Mouse (Mus musculus) layer of hippocampus, postnatal 10 days (tissue): ENCODE results near the gene Dpy19l3. TPM values are rescaled to one million over a fixed set of nuclear protein-coding genes. Genes with fewer than 3 reads are reported as not detected.
A peak's percentile ranks its signal among the peaks of the same experiment; 100 is the strongest.

ENCODE experiments used
- DNase-seq, 2 experiments: peaks; one replicate each; pipeline ENCODE4 v3.0.0; 2021; ENCODE audit warnings: low spot score in 2 of 2
- total RNA-seq, 2 experiments: library from RNA; stranded (reverse); gene quantifications; 2 replicates each; pipeline ENCODE4 v1.2.3; 2021

Dpy19l3 gene
- total RNA-seq, 2 experiments from 2014 or later, result 83.6 to 84.5 TPM

GRCm38 (mm10) chr7:35692641-35693040 lies 61.6 kb downstream of the Dpy19l3 start:
- DNase-seq, result no peak

- DNase-seq, result peak; percentile 22 to 41
These were observed 62.1 kb downstream of the Dpy19l3 start for GRCm38 (mm10) chr7:35692117-35692516.

- DNase-seq, result no peak
These were observed 65.4 kb downstream of the Dpy19l3 start for GRCm38 (mm10) chr7:35688781-35689349.

GRCm38 (mm10) chr7:35688276-35688675 lies 66.0 kb downstream of the Dpy19l3 start:
- no peak for DNase-seq

- no peak for DNase-seq
These were observed 67.0 kb downstream of the Dpy19l3 start for GRCm38 (mm10) chr7:35687229-35687628.

GRCm38 (mm10) chr7:35686756-35687155 lies 67.5 kb downstream of the Dpy19l3 start:
- peak; percentile 62 to 73 for DNase-seq

- DNase-seq, result no peak
These were observed 68.0 kb downstream of the Dpy19l3 start for GRCm38 (mm10) chr7:35686216-35686615.

- no peak for DNase-seq
These were observed 70.7 kb downstream of the Dpy19l3 start for GRCm38 (mm10) chr7:35683409-35684122.

GRCm38 (mm10) chr7:35681559-35681958 lies 72.7 kb downstream of the Dpy19l3 start:
- DNase-seq, result no peak

GRCm38 (mm10) chr7:35678976-35679375 lies 75.3 kb downstream of the Dpy19l3 start:
- no peak for DNase-seq

- DNase-seq, result no peak
These were observed 85.9 kb downstream of the Dpy19l3 start for GRCm38 (mm10) chr7:35668066-35669041.

GRCm38 (mm10) chr7:35663790-35664376 lies 90.4 kb downstream of the Dpy19l3 start:
- no peak for DNase-seq

GRCm38 (mm10) chr7:35659173-35659572 lies 95.1 kb downstream of the Dpy19l3 start:
- peak in 1 of 2 experiments; percentile 40 for DNase-seq

- DNase-seq, result no peak
These were observed 96.4 kb downstream of the Dpy19l3 start for GRCm38 (mm10) chr7:35657829-35658228.

- no peak for DNase-seq
These were observed 102.5 kb downstream of the Dpy19l3 start for GRCm38 (mm10) chr7:35651583-35652270.

GRCm38 (mm10) chr7:35650716-35651410 lies 103.4 kb downstream of the Dpy19l3 start:
- peak; percentile 57 to 72 for DNase-seq

GRCm38 (mm10) chr7:35649071-35649470 lies 105.2 kb downstream of the Dpy19l3 start:
- peak; percentile 26 to 35 for DNase-seq

GRCm38 (mm10) chr7:35648239-35649069 lies 105.8 kb downstream of the Dpy19l3 start:
- no peak for DNase-seq

GRCm38 (mm10) chr7:35647101-35647698 lies 107.1 kb downstream of the Dpy19l3 start, which contains the start of gene Pdcd5:
TSS of gene Pdcd5 (minus strand) at chr7:35647521.
- DNase-seq, result peak; percentile 100
